Mouse (Mus musculus) lung, adult 2 months (tissue): ENCODE data around the gene Atp1b3. TPM values are rescaled to one million over a fixed set of nuclear protein-coding genes. Genes with fewer than 3 reads are reported as not detected.

Experiments used
- DNase-seq: peaks from one replicate; pipeline ENCODE4 v3.0.0; 2022
- H3K4me1 ChIP-seq: fragments of 200-500 bp; 2 replicates; pipeline ENCODE4 v1.6.1; 2011; ENCODE audit warnings: low read length; ENCODE audit not compliant: control insufficient read depth, insufficient read depth
- H3K4me3 ChIP-seq: fragments of 200-500 bp; replicated peaks from 2 replicates; pipeline ENCODE3; 2011; ENCODE audit warnings: low read depth, mild to moderate bottlenecking, control low read depth, low read length; ENCODE audit errors: extremely low read depth
- CTCF ChIP-seq: fragments of 200-500 bp; IDR thresholded peaks from 2 replicates; pipeline ENCODE4 v1.5.1; 2011; ENCODE audit warnings: mild to moderate bottlenecking, low read length, control low read depth; ENCODE audit not compliant: insufficient read depth
- POLR2A ChIP-seq: fragments of 200-500 bp; IDR thresholded peaks from 2 replicates; pipeline ENCODE4 v1.6.1; 2011; ENCODE audit warnings: low read depth, mild to moderate bottlenecking, control low read depth, low read length, borderline replicate concordance; ENCODE audit errors: extremely low read depth
- WGBS: fragments of 180-500 bp; shearing (Covaris S2); methylation state at CpG from one replicate; pipeline ENCODE4 v1.1.7; 2018; 5-methylcytosine and 5-hydroxymethylcytosine counted together
- polyA plus RNA-seq: library from polyadenylated mRNA; depleted of rRNA; stranded (reverse); fragments of >200 nt; gene quantifications from 2 replicates; pipeline ENCODE4 v1.2.3, GENCODE M21; 2012; rRNA removed

Gene Atp1b3
- polyA plus RNA-seq, 1 experiment: 101 TPM

- DNase-seq: no peak
- 89% methylated on average over 3 of the region's 3 CpGs for WGBS
- no peak overlapping the region for H3K4me3 ChIP-seq
- no peak for TF ChIP-seq POLR2A
- no peak for TF ChIP-seq CTCF
- H3K4me1 ChIP-seq: no peaks in the 10 kb centered on the region
Measured at GRCm38 (mm10) chr9:96308816-96309215, 55.4 kb downstream of the Atp1b3 start.

DNA sequence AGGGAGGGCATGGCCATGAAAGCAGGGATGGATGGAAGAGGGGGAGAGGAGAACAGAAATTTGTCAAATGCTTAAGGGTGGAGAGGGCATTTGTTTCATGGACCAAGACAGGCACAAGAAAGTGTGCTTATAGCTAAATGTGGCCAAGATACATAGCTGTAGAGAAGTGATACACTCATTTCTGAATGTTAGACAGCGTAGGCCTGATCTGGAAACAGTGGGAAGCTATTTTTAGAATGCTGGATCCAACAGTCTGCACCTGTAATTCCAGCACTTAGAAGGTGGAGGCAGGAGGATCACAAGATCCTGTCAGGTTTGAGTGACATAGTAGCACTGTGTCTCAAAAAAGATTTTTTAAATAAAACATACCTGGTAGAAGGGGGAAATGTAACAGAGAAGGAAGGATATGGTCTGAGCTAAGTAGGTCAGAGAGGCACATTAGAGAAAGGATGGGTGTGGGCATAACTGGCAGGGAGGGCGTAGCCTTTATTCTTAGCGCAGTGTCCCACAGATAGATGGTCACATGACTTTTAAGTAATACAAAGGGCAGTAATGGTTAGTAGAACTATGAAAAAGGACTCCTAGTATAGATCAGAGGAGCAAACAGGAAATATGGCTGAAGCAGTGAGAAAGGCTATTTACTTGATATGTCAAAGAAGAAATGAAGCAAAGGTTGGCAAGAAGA lies 64.8 kb downstream of the Atp1b3 start:
- WGBS: 51% methylated on average over 3 of the region's 3 CpGs
- no peak overlapping the region for H3K4me3 ChIP-seq

GRCm38 (mm10) chr9:96292144-96292543 lies 72.1 kb downstream of the Atp1b3 start:
- TF ChIP-seq CTCF: no peak
- no peak for TF ChIP-seq POLR2A

More for the DNA sequence above, 64.8 kb downstream of the Atp1b3 start:
- TF ChIP-seq CTCF (no peak), POLR2A (no peak)
- H3K4me1 ChIP-seq: 0 out of 2 replicates have a peak, but pooled peaks cover 2% of the 10 kb centered on the region
- DNase-seq: no peak

GRCm38 (mm10) chr9:96284916-96285315 lies 79.3 kb downstream of the Atp1b3 start:
- WGBS: 7% methylated on average over 1 of the region's 1 CpGs
- Histone ChIP-seq H3K4me3 (no peak overlapping the region), H3K4me1 (no peaks in the 10 kb centered on the region)
- no peak for DNase-seq
- no peak for TF ChIP-seq POLR2A
- no peak for TF ChIP-seq CTCF

More at GRCm38 (mm10) chr9:96292144-96292543, 72.1 kb downstream of the Atp1b3 start:
- over 99% methylated on average over 7 of the region's 7 CpGs for WGBS
- no peak for DNase-seq
- Histone ChIP-seq H3K4me3 (no peak overlapping the region), H3K4me1 (no peaks in the 10 kb centered on the region)

Other genes with a start within 250 kb of the Atp1b3 start
- gene Gk5, start 245.1 kb downstream of the Atp1b3 start, polyA plus RNA-seq: 1.9 and 3.0 TPM in 2 replicates
- 19.5 and 25.6 TPM in 2 replicates for gene Tfdp2, start 168.2 kb downstream of the Atp1b3 start, polyA plus RNA-seq
- gene Rnf7, start 114.2 kb upstream of the Atp1b3 start, polyA plus RNA-seq: 183 and 200 TPM in 2 replicates
- gene Gm28729, start 160.8 kb upstream of the Atp1b3 start, polyA plus RNA-seq: 2.2 and 2.8 TPM in 2 replicates